Mouse (Mus musculus): Measurements from ENCODE around the gene Fcmr. TPM values are rescaled to one million over a fixed set of nuclear protein-coding genes. Genes with fewer than 3 reads are reported as not detected.

Gene Fcmr
- total RNA-seq, 2 experiments from 2014 or later: 0.41 to 0.61 TPM

Other genes with a start within 250 kb of the Fcmr start
- not detected for gene Zp3r, start 236.0 kb upstream of the Fcmr start, total RNA-seq (2021)
- not detected for gene C4bp, start 204.0 kb upstream of the Fcmr start, total RNA-seq (2021)
- not detected for gene Gm29427, start 149.9 kb upstream of the Fcmr start, total RNA-seq (2021)
- gene Yod1, start 148.3 kb upstream of the Fcmr start, total RNA-seq (2021): 1 to 10 TPM; 6.3 to 6.6 TPM
- gene Pfkfb2, start 136.4 kb upstream of the Fcmr start, total RNA-seq (2021): 10 to 100 TPM; 65.7 to 70.8 TPM
- gene AA986860, start 133.7 kb upstream of the Fcmr start, total RNA-seq (2021): under 1 TPM; 0.57 to 0.73 TPM
- gene Fcamr, start 64.8 kb upstream of the Fcmr start, total RNA-seq (2021): under 1 TPM; 0.17 to 0.41 TPM
- under 1 TPM in 1 of 2 experiments, not detected in 1; 0.19 TPM for gene Pigr, start 39.0 kb upstream of the Fcmr start, total RNA-seq (2021)
- not detected for gene Il24, start 21.8 kb downstream of the Fcmr start, total RNA-seq (2021)
- gene Il20, start 45.8 kb downstream of the Fcmr start, total RNA-seq (2021): not detected
- gene Il19, start 74.4 kb downstream of the Fcmr start, total RNA-seq (2021): not detected
- not detected for gene Il10, start 154.2 kb downstream of the Fcmr start, total RNA-seq (2021)
- gene Mapkapk2, start 232.2 kb downstream of the Fcmr start, total RNA-seq (2021): 100 to 1,000 TPM; 209 to 221 TPM